Mouse (Mus musculus): ENCODE data around the gene Atoh8.
A peak's percentile ranks its signal among the peaks of the same experiment; 100 is the strongest.

Atoh8 gene

DNA sequence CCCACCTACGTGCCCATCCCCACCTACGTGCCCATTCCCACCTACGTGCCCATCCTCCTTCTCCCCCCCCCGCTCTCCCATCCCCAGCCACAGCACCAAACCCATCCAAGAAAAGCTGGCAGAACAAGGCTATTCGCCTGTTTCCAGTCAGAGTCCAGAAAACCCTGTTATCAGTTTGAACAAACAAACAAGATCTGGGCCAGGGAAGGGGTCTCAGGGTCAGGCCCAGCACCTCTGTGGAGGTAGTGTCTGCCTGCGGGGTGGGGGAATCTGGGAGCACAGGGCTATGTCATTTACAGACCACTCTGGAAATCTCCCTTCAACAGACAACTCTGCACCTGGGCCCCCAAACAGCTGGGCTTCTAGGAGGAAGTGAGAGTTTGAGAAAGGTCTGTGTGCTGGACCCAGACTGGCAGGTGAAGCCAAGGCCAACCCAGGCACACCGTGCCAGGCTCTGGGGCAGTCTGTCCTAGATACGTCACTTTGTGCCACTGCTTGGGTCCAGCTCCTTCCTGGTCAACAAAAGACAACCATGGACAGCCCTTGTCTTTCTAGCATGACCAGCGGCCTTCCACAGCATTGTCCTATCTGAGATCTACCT, 7.6 kb downstream of the Atoh8 start:
- no peak for DNase-seq (ENCODE audit: low read depth, low spot score)

DNA sequence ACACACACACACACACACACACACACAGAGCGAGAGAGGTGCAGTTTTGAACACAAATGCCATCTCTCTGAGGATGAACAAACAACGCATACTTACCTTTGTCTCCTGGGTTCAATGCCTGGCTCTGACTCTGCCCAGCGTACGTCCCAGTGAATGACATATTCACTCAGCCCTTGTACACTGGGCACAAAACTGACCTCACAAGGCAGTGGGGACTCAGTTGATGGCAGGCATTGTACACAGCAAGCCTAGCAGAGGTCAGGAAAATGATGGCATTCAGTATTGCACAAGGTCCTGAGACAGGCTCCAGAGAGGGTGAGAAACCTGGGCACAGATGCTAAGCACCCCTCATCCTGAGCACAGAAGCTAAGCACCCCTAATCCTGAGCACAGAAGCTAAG, 8.4 kb downstream of the Atoh8 start:
- no peak for DNase-seq (ENCODE audit: low read depth, low spot score)

DNA sequence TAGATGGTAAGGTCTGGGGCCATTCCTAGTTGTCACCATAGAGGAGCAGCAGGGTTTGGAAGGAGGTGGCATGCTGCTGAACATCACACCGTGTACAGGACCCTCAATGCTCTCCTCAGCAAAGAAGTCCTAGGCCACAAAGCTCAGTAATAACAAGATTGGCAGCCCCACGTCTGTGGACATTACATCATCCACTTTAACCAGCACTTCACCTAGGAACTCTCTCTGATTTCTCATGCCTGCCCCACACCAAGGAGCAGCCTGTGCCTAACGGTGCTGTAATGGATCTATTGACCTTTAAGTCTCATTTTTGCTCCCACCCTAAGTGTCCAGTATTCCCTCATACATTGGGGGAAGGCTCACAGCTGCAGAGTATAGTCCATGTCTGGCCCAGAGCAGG, 9.7 kb downstream of the Atoh8 start:
- no peak for DNase-seq (ENCODE audit: low read depth, low spot score)

DNA sequence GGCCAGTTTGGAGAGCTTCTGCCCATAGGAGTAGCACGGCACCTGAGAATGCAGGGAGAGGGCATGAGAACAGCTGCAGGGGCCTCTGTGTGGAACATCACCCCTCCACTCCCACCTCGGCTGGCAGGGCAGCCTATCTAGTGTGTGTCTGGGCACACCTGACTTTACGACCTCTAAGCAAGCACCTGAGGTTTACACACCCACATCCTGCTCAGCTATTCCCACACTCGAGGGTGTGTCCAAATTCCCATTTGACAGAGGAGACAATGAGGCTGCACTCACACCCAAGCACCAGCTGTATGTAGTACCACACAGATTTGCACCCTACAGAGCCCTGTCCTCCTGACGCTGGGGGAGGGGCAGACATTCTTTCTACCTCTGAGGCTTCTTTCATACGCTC, 11.5 kb downstream of the Atoh8 start:
- no peak for DNase-seq (ENCODE audit: low read depth, low spot score)

DNA sequence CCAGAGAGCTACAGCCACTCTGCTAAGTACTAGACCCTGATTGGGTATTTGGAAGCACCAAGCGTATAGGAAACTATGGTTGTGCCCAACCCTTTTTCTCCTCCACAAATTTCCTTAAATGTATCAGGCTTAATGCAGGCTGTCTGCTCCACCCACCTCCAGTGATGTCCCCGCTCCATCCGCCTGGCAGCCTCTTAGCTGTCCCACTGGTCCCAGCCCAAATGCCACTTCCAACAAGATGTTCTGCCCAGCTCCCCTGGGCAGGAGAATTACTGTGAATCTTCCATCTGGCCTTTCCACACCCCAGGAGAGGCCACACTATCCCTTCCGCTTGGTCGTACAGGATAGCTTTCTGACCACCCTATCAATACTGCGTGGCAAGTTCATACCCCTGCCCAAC, 12.5 kb downstream of the Atoh8 start:
- no peak for DNase-seq (ENCODE audit: low read depth, low spot score)

DNA sequence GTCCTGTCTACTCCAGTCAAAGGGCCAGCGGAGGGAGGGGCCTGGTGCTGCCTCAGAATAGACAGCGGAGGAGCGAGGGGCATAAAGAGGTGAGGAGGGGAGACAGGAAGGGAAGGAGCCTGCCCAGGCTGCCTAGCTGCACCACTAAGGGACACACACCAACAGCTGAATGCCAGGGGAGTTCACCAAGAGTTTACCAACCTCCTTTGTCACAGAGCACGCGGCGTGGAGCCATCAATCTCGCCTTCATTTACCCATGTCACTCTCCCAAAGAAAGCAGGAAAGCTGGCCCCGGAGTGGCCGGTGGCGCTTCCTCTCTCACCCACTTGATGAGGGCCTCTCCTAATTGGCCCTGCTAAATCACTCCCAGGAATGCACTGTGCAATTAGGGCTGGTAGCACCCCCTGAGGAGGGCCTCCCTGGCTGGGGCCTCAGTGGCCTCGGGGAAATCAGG, 13.1 kb downstream of the Atoh8 start:
- DNase-seq (ENCODE audit: low read depth, low spot score), result no peak

DNA sequence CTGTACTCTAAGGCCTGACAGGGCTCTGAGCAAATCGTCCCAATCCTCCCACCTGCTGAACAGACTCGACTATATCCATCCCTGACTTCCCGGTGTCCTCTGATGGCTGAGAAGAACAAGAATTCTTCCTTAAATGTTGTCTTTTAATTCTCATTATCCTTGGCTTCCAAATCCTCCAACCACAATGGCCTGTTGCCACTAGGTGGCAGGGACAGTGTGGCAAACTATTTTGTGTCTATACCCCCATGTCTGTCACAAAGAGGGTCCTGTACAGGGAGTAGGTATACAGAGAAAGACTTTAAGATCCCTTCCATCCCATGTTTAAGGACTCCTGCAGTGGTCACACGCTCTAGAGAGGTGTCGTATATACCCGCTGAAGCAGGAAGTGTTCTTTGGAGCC, 14.1 kb downstream of the Atoh8 start:
- no peak for DNase-seq (ENCODE audit: low read depth, low spot score)

DNA sequence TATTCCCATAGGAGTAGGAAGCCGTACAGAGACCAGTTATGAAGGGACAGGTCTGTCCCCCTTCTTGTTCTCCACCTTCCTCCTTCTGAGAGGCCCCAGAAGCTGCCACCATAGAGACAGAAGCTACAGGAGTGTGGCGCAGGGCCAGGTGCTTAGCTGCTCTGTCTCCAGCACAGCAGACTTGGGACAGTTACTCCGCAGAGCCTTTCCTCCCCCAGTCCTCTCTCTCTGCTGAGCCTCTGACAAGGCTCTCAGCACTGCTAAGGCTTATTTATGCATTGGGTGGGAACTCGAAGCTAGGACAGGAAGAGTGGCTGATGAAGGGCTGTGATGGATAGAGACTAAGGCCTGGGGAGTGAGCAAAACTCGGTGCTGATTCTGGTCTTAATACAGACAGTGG, 15.8 kb downstream of the Atoh8 start:
- DNase-seq (ENCODE audit: low read depth, low spot score), result no peak

DNA sequence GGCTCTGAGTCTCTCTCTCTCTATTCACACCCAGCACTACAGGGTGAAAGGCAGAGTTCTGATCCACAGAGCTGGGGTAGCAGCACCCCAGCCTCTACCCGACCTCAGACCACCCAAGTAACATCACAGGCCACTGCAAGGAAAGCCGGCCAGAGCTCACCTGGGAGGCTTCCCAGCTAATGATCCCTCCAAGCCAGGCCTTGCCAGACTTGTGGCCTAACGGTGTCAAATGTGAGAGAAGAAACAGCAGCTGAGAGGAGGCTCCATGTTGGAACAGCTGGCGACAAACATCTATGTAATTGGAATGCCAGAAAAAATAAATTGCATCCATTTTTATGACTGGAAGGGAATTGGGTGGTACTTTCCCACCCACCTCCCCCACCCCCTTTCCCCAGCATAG, 17.1 kb downstream of the Atoh8 start:
- no peak for DNase-seq (ENCODE audit: low read depth, low spot score)

DNA sequence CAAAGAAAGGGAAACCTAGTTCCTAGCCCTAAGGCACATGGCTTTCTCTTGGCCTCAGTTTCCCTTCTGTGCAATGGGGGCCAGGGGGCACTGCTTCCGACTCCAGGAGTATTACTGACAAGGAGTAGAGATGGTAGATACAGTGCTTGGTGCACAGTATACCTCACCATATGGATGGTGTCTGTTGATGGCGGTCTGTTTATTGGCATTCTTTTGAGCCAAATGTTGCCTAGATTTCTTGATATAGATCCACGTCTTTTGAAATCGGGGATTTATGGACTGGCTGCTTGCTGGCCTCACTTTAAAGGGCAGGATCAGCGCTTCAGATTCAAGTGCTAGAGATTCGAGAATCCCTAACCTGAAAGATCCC, 18.0 kb downstream of the Atoh8 start:
- no peak for DNase-seq (ENCODE audit: low read depth, low spot score)

DNA sequence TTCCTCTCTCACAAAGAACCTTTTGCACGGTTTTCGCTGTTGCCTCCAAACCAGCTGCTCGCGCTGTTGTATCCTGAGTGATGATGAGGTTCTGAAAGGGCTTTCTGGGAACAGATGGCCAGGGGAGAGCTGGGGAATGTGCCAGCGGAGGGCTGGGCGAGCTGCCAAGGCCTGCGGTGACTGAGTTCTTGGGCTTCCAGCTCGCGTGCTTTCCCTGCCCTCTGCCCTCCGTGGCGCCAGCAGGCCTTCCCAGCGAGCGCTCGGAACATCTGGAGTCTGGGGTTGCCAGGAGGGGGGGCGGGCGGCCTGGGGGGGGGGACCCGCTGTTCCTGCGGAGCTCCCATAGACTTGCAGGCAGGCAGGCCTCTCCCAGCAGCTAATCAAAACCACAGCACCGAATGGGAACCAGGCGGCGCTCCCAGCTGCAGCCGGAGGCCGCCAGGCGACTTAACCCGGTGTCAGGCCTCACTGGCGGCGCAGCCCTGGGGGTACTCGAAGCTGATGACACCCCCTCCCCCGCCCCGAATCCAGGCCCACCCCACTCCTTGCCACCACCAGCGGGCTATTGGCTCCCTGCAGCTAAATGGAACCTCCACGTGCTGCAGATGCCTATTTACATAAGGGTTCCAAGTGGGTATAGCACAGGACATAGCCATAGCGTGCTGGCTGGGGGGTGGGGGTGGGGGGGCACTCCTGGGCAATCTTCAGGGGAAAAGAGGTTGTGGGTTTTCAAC, 18.5 kb downstream of the Atoh8 start:
- peak; percentile 93 for DNase-seq (ENCODE audit: low read depth, low spot score)

DNA sequence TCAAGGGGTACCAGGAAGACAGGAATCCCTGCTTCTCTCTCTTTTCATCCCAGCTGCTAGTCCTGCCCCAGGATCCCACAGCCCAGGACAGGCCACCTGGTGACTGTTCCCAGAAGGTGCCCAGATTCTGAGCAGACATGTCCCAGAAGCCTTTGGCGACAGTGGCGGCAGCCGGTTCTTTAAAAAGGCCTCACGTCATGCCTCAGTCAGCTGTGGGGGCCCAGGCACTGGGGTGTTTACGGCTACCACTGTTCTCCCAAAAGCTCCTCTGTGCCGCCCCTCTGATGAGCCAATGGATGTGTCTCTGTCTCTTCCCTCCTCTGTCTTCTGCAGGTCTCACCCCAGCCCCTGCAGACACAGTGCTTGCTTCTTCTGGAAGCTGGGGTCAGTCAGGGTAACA, 19.8 kb downstream of the Atoh8 start:
- DNase-seq (ENCODE audit: low read depth, low spot score), result no peak

DNA sequence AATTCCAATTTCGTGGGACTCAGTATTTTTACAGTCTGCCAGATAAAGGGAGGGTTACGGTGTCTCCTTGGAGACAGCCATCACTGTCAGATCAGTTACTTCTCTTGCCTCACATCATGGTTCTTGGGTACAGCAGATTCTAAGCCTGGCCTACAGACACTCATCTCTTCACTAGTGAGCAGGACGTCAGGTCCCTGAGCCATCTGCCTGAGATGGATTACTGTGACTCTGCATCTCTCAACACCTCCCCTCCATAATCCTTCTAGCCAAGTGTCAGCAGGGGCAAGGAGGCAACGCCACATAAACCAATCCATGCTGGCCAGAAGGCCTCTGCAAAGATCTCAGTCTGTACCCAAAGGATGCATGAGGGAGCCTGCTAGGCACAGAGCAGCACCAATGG, 24.0 kb downstream of the Atoh8 start:
- no peak for DNase-seq (ENCODE audit: low read depth, low spot score)

DNA sequence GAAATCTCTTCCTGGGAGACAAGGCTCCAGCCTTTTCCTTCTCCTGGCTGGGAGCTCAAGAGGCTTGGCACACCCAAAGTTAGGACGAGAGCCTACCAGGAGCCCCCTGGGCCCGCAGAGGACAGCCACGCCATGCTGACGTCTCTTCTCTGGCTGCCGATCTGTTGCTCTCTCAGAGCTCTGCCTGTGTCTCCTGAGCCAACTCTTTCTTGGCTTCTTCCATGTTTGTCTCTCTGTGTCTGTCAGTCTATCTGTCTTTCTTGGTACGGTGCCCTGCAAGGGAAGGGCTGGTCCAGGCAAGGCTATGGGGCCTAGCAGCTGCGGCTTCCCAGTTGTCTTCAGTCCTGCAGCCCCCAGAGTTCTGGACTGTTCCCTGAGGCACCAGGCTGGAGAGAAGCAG, 24.6 kb downstream of the Atoh8 start:
- no peak for DNase-seq (ENCODE audit: low read depth, low spot score)

DNA sequence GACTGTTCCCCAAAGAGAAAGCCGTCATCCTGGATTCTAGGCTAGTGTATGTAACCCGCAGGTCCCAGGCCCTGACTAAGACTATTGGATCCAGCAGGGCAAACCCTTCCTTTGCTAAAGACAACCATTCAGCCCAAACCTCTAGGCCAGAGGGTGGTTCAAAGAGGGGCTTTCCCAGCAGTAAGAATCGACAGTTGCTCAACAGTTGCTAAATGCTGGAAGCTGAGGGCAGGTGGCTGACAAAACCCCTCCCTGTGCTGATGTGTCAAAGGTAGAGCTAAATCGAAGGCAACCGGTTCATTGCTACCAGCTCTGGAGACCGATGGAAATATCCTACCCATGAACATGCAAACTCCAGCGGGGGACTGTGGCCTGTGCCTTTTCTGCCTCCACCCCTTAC, 25.6 kb downstream of the Atoh8 start:
- no peak for DNase-seq (ENCODE audit: low read depth, low spot score)

DNA sequence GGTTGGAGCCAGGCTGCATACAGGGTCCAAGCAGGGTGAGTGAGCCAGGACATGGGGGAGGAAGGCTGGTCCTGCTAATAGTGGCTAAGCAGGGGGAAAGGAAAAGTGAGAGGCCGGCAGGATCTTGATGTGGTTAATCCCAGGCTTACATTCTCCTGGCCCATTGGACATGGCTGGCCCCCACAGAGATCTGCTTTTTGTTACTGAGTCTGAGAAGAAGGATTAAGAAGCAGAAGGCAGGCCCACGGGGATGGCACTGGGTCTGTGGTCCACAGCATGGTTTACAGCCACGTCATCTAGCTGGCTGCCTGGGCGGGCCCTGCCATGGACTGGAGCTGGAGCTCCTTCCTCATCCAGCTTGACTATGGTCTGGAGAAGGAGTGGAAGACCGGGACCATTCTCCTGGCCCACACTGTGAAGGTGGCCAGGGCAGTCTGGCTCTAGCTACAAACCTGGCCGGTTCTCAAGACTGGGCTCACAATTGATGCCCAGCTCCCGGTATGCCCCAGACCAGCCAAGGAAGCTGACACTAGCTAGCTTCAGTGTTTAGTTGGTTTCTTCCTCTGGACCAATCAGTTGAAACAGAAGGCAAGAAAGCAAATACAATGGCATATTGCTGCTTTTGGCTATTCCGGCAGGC, 26.9 kb downstream of the Atoh8 start:
- DNase-seq (ENCODE audit: low read depth, low spot score), result no peak

DNA sequence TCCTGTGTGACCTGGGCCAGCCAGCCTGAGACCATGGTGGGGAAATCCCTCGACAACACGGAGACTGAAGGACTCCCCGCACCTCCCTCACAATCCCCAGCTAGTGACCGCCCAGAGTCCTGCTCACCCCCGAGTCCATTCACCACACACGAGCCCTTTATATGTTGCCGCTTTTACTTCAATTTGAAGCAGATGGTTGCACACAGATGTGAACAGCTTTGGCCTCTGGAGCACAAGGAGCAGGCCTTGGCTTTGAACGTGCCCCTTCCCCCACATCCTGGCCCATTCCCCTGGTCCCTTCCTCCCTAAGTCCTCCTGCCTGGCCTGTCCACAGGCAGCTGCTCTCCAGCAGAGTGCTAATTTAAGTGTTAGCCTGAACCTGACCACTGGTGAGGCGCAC, 29.4 kb downstream of the Atoh8 start:
- DNase-seq (ENCODE audit: low read depth, low spot score), result no peak

DNA sequence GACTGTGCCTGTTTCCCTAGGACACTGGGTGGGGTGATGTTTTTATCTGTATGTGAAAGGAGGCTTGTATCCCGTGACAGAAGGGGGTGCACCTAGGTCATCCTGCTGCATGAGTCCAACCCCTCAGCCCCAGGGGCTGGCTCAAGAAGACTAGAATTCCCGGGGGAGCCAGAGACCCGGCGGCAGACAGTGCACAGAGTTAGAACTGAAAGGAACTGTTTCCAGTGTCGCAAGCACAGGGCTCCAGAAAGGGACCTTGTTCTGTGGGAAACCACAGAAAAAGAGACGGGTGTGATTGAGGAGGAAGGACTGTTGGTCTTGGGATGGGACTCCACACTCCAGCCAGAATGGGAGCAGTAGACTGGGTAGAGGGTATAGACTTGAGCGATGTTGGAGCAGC, 30.5 kb downstream of the Atoh8 start:
- no peak for DNase-seq (ENCODE audit: low read depth, low spot score)

DNA sequence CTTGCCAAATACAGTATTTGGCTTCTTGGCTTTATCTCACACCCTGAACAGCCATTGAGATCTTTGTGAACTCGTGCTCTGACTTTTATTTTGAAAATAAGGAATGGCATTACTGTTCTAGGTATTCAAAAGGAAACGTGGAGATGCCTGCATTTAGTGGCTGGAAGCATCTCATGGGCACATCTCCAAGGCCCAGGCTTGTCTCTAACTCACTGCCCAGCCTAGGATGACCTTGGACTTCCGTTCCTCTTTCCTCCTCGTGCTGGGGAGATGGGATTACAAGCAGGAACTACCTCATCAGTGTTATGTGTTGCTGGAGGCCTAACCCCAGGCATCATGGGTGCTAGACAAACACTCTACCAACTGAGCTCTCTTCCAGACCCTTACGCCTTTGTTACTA, 32.1 kb downstream of the Atoh8 start:
- DNase-seq (ENCODE audit: low read depth, low spot score), result no peak

DNA sequence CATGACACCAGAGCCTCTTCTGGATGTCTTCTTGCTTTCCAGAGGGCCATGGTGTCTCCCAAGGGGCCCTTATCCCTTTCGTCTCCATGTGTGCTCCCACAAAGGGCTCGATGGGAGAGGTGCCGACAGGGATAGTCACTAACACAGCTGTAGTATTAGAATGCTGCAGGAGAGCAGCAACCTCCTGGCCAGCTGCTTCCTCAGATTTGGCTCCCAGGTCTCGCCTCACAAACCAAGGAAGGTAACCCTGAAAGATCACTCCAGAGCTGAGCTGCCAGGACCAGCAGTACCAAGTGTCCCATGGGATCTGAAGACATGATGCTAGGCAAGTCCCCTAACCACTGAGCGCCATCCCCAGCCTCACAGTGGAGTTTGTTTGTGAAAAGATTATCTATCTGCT, 32.6 kb downstream of the Atoh8 start:
- no peak for DNase-seq (ENCODE audit: low read depth, low spot score)

DNA sequence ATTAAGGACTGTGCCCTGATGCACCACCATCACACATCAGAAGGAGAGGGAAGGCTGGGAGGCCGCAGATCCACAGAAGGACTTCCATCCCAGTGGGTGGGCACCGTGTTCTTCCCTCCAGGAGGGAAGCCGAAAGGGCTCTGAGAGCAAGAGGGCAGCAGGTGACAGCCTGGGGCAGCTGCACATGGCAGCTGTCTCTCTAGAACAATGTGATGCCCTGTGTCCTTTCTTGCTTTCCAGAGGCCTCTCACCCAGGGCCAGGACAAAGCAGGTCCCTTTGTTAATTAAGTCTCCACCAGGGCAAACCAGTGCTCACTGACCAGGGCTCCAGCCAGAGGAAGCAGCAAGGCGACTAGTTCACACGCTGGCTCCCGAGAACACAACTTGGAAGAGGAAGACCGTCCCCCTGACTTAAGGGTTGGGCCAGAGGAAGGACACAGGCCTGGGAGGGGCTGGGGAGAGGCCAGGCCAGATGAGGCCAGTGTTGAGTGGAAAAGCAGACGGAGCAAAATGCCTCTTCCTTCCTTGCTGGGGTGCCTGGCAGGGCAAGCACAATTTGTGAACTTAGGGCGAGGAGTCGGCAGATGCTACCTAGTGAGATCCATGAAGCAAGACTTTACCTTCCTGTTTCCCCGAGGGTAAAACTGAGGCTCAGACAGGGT, 34.7 kb downstream of the Atoh8 start:
- no peak for DNase-seq (ENCODE audit: low read depth, low spot score)

DNA sequence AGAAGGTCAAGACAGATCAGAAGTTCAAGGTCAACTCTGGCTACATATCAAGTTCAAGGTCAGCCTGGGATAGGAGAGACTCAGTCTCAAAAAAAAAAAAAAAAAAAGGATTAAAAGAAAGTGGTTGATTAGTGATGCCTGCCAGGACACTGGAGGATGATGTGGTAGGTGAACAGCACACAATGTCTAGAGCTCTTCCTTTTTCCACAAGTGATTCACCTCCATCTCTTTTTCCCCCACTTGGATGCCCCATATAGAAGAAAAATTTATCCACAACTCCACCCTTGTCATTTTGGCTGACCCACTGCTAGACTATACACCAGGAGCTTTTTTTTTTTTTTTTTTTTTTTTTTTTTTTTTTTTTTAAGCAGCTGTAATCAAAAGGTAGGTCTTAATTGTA, 37.9 kb downstream of the Atoh8 start:
- no peak for DNase-seq (ENCODE audit: low read depth, low spot score)

DNA sequence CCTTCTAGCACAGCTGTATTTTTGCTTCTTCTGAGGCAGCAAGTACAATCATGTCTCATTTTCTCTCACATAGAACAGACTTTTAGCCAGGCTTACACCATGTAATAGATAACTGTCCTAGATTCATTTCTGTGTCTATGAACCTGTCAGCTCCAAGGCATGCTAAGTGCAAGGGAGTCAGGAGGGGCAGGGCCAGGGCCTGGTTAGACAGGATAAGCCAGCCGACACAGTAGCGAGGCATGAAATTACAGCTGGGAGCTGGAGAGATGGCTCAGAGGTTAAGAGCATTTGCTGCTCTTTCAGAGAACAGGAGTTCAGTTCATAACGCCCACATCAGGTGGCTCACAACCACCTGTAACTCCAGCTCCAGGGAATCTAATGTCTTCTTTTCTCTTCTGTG, 38.7 kb downstream of the Atoh8 start:
- DNase-seq (ENCODE audit: low read depth, low spot score), result no peak

All from telencephalon, adult 2 months (tissue).